16 mouse cellular contexts compared by ENCODE assay signal in the genomic region with DNA sequence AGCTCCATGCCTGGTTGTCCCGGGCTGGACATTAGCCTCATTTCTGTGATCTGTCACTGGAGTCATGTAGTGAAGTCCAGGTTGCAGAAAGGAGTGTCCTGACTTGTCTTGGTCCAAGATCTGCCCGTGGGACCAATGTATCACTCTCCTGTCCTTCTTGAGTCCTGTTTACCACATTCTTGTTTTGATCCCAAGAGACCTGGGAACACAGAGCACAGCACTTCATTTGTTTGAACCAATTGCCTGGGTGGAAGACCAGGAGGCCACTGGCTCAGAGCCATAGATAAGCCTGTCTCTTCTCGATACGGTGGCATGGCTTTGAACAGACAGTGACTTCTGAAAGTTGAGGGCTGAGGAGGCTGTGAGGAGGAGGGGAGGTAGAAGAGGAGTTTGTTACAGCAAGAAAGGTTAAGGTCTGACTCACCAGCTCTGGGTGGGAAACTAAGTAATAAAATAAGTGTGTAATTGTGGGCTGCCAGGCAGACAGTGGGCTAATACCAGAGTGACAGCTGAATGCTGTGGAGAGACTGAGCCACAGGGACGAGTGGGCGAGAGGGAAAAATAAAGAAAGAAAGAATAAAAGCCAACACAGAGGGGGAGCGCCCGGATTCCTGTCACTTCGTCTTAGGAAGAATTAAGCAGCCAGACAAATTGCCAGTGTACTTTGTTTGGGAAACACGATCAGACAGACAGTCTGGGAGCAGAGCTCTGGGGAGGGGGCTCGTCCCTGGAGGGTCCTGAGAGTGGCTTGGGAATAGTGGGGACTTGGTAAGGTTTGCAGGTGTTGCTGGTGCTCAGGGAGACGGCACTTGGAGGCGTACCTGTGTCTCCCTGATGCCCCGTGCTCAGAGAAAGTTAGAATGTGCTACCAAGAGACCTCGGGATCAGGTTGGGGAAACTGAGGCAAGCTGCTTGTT. TPM values are rescaled to one million over a fixed set of nuclear protein-coding genes. Genes with fewer than 3 reads are reported as not detected.
DNase-seq lines count a peak whose midpoint lies in the region; ATAC-seq and TF ChIP-seq lines count a peak whose summit lies in the region.
"Had no signal": no experiment of that assay in that cellular context is flagged by ENCODE, and none has a peak within 500 bp of the region (broad histone marks: within the 10 kb centered on the region; RNA-seq: fewer than 3 reads in every experiment).

No protein-coding gene starts in this region.

- no peaks in the 10 kb centered on the region for H3K4me1 ChIP-seq in intestine, postnatal 0 days (replicated peaks; ENCODE audit: control insufficient read depth, insufficient read depth, low read length)
- H3K4me1 ChIP-seq in intestine, embryonic 16.5 days (ENCODE audit: control insufficient read depth, insufficient read depth, low read length), result no peaks in the 10 kb centered on the region
- peaks cover 32% of the 10 kb centered on the region for H3K4me1 ChIP-seq in midbrain, embryonic 10.5 days
- H3K4me1 ChIP-seq in midbrain, embryonic 16.5 days (ENCODE audit: control insufficient read depth, insufficient read depth, low read length), result no peaks in the 10 kb centered on the region; the same call in 1 of the 2 replicates
- H3K4me1 ChIP-seq in brown adipose tissue, adult 24 weeks (ENCODE audit: control insufficient read depth, insufficient read depth, insufficient read length, low read length), result peaks cover 8% of the 10 kb centered on the region
- H3K4me1 ChIP-seq: liver, embryonic 13.5 days had no signal

- DNase-seq in midbrain, embryonic 10.5 days (ENCODE audit: low spot score), result peak; percentile 20
- DNase-seq in layer of hippocampus, adult 9-11 months, result peak; percentile 22
- DNase-seq in gastrocnemius, postnatal 25 days, result no peak
- DNase-seq: adrenal gland, postnatal 25 days; cerebellum, adult 11-12 months; liver, embryonic 13.5 days; spleen, adult 18-20 months; thymus, adult 18-20 months had no signal

- no peaks in the 10 kb centered on the region for H3K36me3 ChIP-seq in intestine, postnatal 0 days (ENCODE audit: control insufficient read depth, insufficient read depth)
- no peaks in the 10 kb centered on the region for H3K36me3 ChIP-seq in intestine, embryonic 16.5 days (ENCODE audit: control insufficient read depth, insufficient read depth, low read length)
- H3K36me3 ChIP-seq in midbrain, embryonic 10.5 days, result no peaks in the 10 kb centered on the region
- no peaks in the 10 kb centered on the region for H3K36me3 ChIP-seq in midbrain, embryonic 16.5 days (ENCODE audit: control insufficient read depth, insufficient read depth, low read length)
- H3K36me3 ChIP-seq: kidney, embryonic 15.5 days; liver, embryonic 13.5 days had no signal

- H3K27ac ChIP-seq in intestine, postnatal 0 days (ENCODE audit: low read depth, low read length), result 0 out of 2 replicates have a peak overlapping the region, but pooled peaks have one; percentile 21
- H3K27ac ChIP-seq in intestine, embryonic 16.5 days (ENCODE audit: low read length), result no peak overlapping the region
- H3K27ac ChIP-seq in midbrain, embryonic 10.5 days (replicated peaks), result peak overlapping the region; percentile 64
- H3K27ac ChIP-seq in midbrain, embryonic 16.5 days (ENCODE audit: low read length), result no peak overlapping the region
- peak overlapping the region; percentile 92 for H3K27ac ChIP-seq in brown adipose tissue, adult 24 weeks (replicated peaks; ENCODE audit: low read depth, low read length)
- H3K27ac ChIP-seq: kidney, embryonic 15.5 days; liver, embryonic 13.5 days had no signal

- no peak overlapping the region for H3K4me3 ChIP-seq in intestine, postnatal 0 days (ENCODE audit: low read depth, low read length)
- H3K4me3 ChIP-seq in intestine, embryonic 16.5 days (ENCODE audit: low read length), result no peak overlapping the region
- no peak overlapping the region for H3K4me3 ChIP-seq in midbrain, embryonic 10.5 days
- no peak overlapping the region for H3K4me3 ChIP-seq in midbrain, embryonic 16.5 days (ENCODE audit: low read depth, low read length)
- H3K4me3 ChIP-seq in brown adipose tissue, adult 24 weeks (ENCODE audit: insufficient read depth, low read depth, low read length), result no peak overlapping the region
- H3K4me3 ChIP-seq: kidney, embryonic 15.5 days; liver, embryonic 13.5 days had no signal

- no peaks in the 10 kb centered on the region for H3K9me3 ChIP-seq in intestine, postnatal 0 days (ENCODE audit: control insufficient read depth)
- H3K9me3 ChIP-seq in intestine, embryonic 16.5 days (ENCODE audit: control insufficient read depth, low read length), result no peaks in the 10 kb centered on the region
- no peaks in the 10 kb centered on the region for H3K9me3 ChIP-seq in midbrain, embryonic 10.5 days (replicated peaks)
- H3K9me3 ChIP-seq in midbrain, embryonic 16.5 days (replicated peaks; ENCODE audit: control insufficient read depth, low read length, poor library complexity, severe bottlenecking), result no peaks in the 10 kb centered on the region
- H3K9me3 ChIP-seq: kidney, embryonic 15.5 days; liver, embryonic 13.5 days had no signal

- no peak overlapping the region for H3K4me2 ChIP-seq in intestine, postnatal 0 days (replicated peaks; ENCODE audit: low read depth)
- H3K4me2 ChIP-seq in intestine, embryonic 16.5 days (ENCODE audit: low read depth, low read length), result no peak overlapping the region
- H3K4me2 ChIP-seq in midbrain, embryonic 16.5 days (ENCODE audit: low read length), result no peak overlapping the region
- H3K4me2 ChIP-seq: kidney, embryonic 15.5 days; liver, embryonic 13.5 days had no signal

- peak; percentile 66 for ATAC-seq in intestine, postnatal 0 days
- no peak for ATAC-seq in intestine, embryonic 16.5 days
- no peak for ATAC-seq in midbrain, embryonic 16.5 days

- no peaks in the 10 kb centered on the region for H3K27me3 ChIP-seq in intestine, postnatal 0 days (replicated peaks; ENCODE audit: control insufficient read depth, insufficient read depth, low read length)
- no peaks in the 10 kb centered on the region for H3K27me3 ChIP-seq in intestine, embryonic 16.5 days (replicated peaks; ENCODE audit: control insufficient read depth, insufficient read depth, low read length)
- 0 out of 2 replicates have a peak, but pooled peaks cover 9% of the 10 kb centered on the region for H3K27me3 ChIP-seq in midbrain, embryonic 10.5 days (ENCODE audit: low read depth, poor library complexity, severe bottlenecking)
- no peaks in the 10 kb centered on the region for H3K27me3 ChIP-seq in midbrain, embryonic 16.5 days (ENCODE audit: control insufficient read depth, insufficient read depth, low read depth, low read length)

- WGBS in intestine, postnatal 0 days, result 61% methylated on average over 15 of the region's 15 CpGs
- WGBS in intestine, embryonic 16.5 days, result 54% methylated on average over 15 of the region's 15 CpGs
- WGBS in midbrain, embryonic 10.5 days, result 52% methylated on average over 15 of the region's 15 CpGs
- 32% methylated on average over 15 of the region's 15 CpGs for WGBS in midbrain, embryonic 16.5 days

- no peak overlapping the region for H3K9ac ChIP-seq in intestine, postnatal 0 days (ENCODE audit: low read depth, low read length)
- no peak overlapping the region for H3K9ac ChIP-seq in intestine, embryonic 16.5 days (ENCODE audit: low read depth, low read length)
- H3K9ac ChIP-seq in midbrain, embryonic 16.5 days (ENCODE audit: low read depth, low read length), result no peak overlapping the region
- H3K9ac ChIP-seq: kidney, embryonic 15.5 days; liver, embryonic 13.5 days had no signal

- no peak for TF ChIP-seq CTCF in intestine, postnatal 0 days (IDR thresholded peaks at IDR 0.05; ENCODE audit: low read depth)

RNA-seq across cellular contexts. Expression of a gene that starts 14.3 kb away (rescaled TPM):
- 249 and 336 TPM in 2 replicates for polyA plus RNA-seq in intestine, postnatal 0 days (2015; fragmentation: Nextera tagmentation; extraction: Ambion mirVana)
- 14.0 and 19.7 TPM in 2 replicates for polyA plus RNA-seq in intestine, embryonic 16.5 days (2015; fragmentation: Nextera tagmentation; extraction: Ambion mirVana)
- not detected in 2 replicates for polyA plus RNA-seq in midbrain, embryonic 10.5 days (2016; fragmentation: Nextera tagmentation; extraction: Ambion mirVana)
- not detected in 2 replicates for polyA plus RNA-seq in midbrain, embryonic 16.5 days (2015; fragmentation: Nextera tagmentation; extraction: Ambion mirVana)
- 1,317 and 1,888 TPM in 2 replicates for polyA plus RNA-seq in brown adipose tissue, adult 24 weeks (2012; ENCODE audit: insufficient read depth, insufficient read length, missing spikeins)
- total RNA-seq in gastrocnemius, postnatal 25 days (2021), result 10 to 100 TPM in 1 of 2 experiments, 1 to 10 TPM in 1; 1.2 to 61.5 TPM
- total RNA-seq: left cerebral cortex, postnatal 10 days had no signal

RNA-seq across cellular contexts. Expression of a gene that starts 19.3 kb away (rescaled TPM):
- 0.82 and 1.0 TPM in 2 replicates for polyA plus RNA-seq in intestine, postnatal 0 days (2015; fragmentation: Nextera tagmentation; extraction: Ambion mirVana)
- 0.22 and 0.23 TPM in 2 replicates for polyA plus RNA-seq in intestine, embryonic 16.5 days (2015; fragmentation: Nextera tagmentation; extraction: Ambion mirVana)
- polyA plus RNA-seq in midbrain, embryonic 10.5 days (2016; fragmentation: Nextera tagmentation; extraction: Ambion mirVana), result 0.07 and 0.11 TPM in 2 replicates
- 0.06 and 0.11 TPM in 2 replicates for polyA plus RNA-seq in midbrain, embryonic 16.5 days (2015; fragmentation: Nextera tagmentation; extraction: Ambion mirVana)
- 0.55 TPM in 1 of 2 replicates, not detected in the other for polyA plus RNA-seq in brown adipose tissue, adult 24 weeks (2012; ENCODE audit: insufficient read depth, insufficient read length, missing spikeins)
- total RNA-seq in gastrocnemius, postnatal 25 days (2021), result not detected
- total RNA-seq: CH12.LX; left cerebral cortex, postnatal 10 days had no signal
- polyA plus RNA-seq: cortical plate, adult 2 months had no signal

Comparison
In these comparisons a context has a peak if more than half of its experiments do, and no peak if none do; other contexts are left out.
1. H3K27ac ChIP-seq: peak in intestine, postnatal 0 days (single experiment), midbrain, embryonic 10.5 days (single experiment) and brown adipose tissue, adult 24 weeks (single experiment); none in intestine, embryonic 16.5 days (single experiment) and midbrain, embryonic 16.5 days (single experiment).
2. RNA of a gene that starts 14.3 kb away (polyA plus RNA-seq): 1,317 to 1,888 TPM in brown adipose tissue, adult 24 weeks and 249 to 336 TPM in intestine, postnatal 0 days; 14.0 to 19.7 TPM in intestine, embryonic 16.5 days, not detected in midbrain, embryonic 10.5 days and not detected in midbrain, embryonic 16.5 days; every median in the first group is over 10 times any median in the second.